Mouse (Mus musculus) small intestine, adult 2 months (tissue): Measurements from ENCODE around the gene Sptbn4. TPM values are rescaled to one million over a fixed set of nuclear protein-coding genes. Genes with fewer than 3 reads are reported as not detected.

Experiments used
- H3K27ac ChIP-seq: fragments of 200-500 bp; 2 replicates; pipeline ENCODE4 v1.5.1; 2012; ENCODE audit warnings: low read depth, low read length, control low read depth, inconsistent platforms; ENCODE audit not compliant: insufficient read depth
- H3K27me3 ChIP-seq: fragments of 200-500 bp; 2 replicates; pipeline ENCODE4 v1.6.1; 2012; ENCODE audit warnings: mild to moderate bottlenecking, moderate library complexity, low read length, inconsistent platforms; ENCODE audit not compliant: control insufficient read depth, insufficient read depth
- H3K36me3 ChIP-seq: fragments of 200-500 bp; 2 replicates; pipeline ENCODE4 v1.6.1; 2012; ENCODE audit warnings: mild to moderate bottlenecking, low read length, control low read depth, inconsistent platforms; ENCODE audit not compliant: control insufficient read depth, insufficient read depth
- H3K4me1 ChIP-seq: fragments of 200-500 bp; 2 replicates; pipeline ENCODE4 v1.6.1; 2012; ENCODE audit warnings: low read length, inconsistent platforms, mixed read lengths; ENCODE audit not compliant: control insufficient read depth, insufficient read depth, insufficient read length
- H3K4me3 ChIP-seq: fragments of 200-500 bp; 2 replicates; pipeline ENCODE4 v1.5.1; 2012; ENCODE audit warnings: low read depth, mild to moderate bottlenecking, control low read depth, inconsistent platforms, low read length, moderate library complexity
- CTCF ChIP-seq: fragments of 200-500 bp; IDR thresholded peaks from 2 replicates; pipeline ENCODE4 v1.5.1; 2012; ENCODE audit warnings: low read depth, mild to moderate bottlenecking, control low read depth, inconsistent platforms, low read length, moderate library complexity, mixed read lengths; ENCODE audit not compliant: insufficient replicate concordance, insufficient read length; ENCODE audit errors: extremely low read depth
- POLR2A ChIP-seq: fragments of 200-500 bp; IDR thresholded peaks from 2 replicates; pipeline ENCODE4 v1.6.1; 2012; ENCODE audit warnings: low read depth, mild to moderate bottlenecking, control low read depth, inconsistent platforms, low read length, moderate library complexity
- WGBS: fragments of 180-500 bp; shearing (Covaris S2); methylation state at CpG from one replicate; pipeline ENCODE4 v1.1.7; 2018; 5-methylcytosine and 5-hydroxymethylcytosine counted together
- polyA plus RNA-seq: library from polyadenylated mRNA; depleted of rRNA; stranded (reverse); fragments of >200 nt; gene quantifications from 2 replicates; pipeline ENCODE4 v1.2.3, GENCODE M21; 2012

Sptbn4 gene
- polyA plus RNA-seq, 1 experiment = 0.19 TPM

DNA sequence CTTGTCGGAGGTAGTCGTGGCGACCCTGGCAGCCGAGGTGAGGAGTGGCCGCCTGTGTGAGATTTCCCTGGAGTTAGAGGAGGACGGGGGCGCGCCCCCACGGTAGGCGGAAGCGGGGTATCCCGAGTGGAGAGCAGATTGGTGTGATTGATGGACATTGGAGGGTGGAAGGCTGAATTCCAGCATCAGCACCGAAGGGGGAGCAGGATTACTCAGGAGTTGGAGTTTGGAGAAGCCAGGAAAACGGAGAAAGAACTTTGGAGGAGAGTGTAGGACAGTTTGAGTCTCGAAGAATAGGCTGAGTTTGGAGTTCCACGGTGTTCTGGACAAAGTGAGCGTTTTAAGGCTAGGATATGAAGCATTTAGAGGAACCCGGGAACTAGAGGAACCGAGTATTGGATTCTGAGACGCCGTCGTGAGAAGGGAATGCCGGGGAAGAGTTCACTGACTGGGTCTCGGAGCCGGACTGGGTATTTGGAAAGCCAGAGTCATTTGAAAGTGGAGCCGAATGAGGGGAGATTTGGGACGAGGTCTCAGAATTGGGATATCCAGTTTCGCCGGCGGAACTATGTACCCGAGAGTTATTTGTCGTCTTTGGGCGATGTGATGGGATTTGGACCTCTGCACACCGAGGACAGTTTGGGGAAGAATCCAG, 26.5 kb upstream of the Sptbn4 start:
- Histone ChIP-seq H3K4me1 (peaks cover 17% of the 10 kb centered on the region), H3K27ac (peak overlapping the region; percentile 86), H3K4me3 (peak overlapping the region; percentile 76), H3K27me3 (no peaks in the 10 kb centered on the region), H3K36me3 (peaks cover 9% of the 10 kb centered on the region)
- TF ChIP-seq POLR2A (no peak), CTCF (no peak)
- WGBS = under 1% methylated on average over 34 of the region's 34 CpGs

DNA sequence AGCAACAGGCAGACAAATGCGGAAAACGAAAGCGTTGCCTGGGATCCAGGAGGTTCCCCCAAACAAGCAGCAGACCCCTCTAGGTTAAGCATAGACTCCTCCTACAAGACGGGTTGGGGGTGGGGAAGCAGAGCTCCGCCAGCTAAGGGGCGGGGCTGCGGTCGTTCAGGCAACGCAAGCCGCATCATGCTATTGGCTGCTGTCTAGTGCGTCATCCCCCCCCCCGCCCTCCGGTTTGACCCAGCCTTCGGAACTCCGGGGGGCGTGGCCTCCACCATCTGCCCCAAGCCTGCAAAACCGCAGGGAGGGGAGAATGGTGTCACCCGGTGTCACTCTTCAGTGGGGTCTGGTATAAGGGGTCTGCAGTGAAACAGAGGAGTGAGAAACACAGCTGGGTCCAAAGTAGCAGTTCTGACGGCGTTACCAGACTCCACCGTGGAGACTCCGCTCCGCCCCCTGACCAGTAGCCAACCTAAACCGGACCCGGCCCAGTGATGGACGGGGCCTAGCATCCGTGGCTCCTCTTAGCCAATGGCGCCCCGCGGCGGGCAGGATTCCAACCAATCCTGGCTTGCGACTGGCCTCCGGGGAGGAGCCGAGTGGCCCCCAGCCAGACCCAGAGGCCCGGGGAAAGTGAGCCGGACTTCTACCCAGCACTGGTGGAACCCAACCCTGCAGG, 25.8 kb upstream of the Sptbn4 start, which contains the start of gene Sertad3:
Sertad3 (plus strand) TSS at position 613 of the 679 bp plus-strand sequence.
- Histone ChIP-seq H3K27me3 (no peaks in the 10 kb centered on the region), H3K36me3 (peaks cover 9% of the 10 kb centered on the region), H3K4me3 (peak within 1 kb of the TSS; percentile 76), H3K27ac (peak within 1 kb of the TSS; percentile 86), H3K4me1 (peaks cover 10% of the 10 kb centered on the region)
- under 1% methylated on average over 36 of the region's 36 CpGs for WGBS
- no peak for TF ChIP-seq CTCF
- TF ChIP-seq POLR2A = peak; percentile 77

DNA sequence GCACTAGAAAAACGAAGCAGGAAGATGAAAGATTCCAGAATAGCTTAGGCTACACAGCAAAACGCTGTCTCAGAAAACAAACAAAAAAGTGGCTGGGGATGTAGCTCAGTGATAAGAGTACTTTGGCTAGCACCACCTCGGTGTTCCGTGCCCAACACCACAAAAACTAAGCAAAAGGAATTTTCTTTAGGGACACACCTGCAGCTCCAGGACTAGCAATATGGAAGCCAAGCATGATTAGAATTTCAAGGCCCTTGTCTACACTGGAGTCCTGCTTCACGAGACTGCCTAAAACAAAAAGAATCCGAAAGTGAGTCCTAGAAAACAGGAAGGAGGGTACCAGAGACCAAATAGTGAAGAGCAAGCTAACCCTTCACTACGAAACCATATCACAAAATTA, 25.1 kb upstream of the Sptbn4 start:
- WGBS = 4% methylated on average over 7 of the region's 7 CpGs
- H3K4me3 ChIP-seq = no peak overlapping the region
- H3K27me3 ChIP-seq = no peaks in the 10 kb centered on the region
- H3K36me3 ChIP-seq = peaks cover 9% of the 10 kb centered on the region
- peak overlapping the region; percentile 62 for H3K27ac ChIP-seq
- H3K4me1 ChIP-seq = peaks cover 7% of the 10 kb centered on the region
- TF ChIP-seq POLR2A (no peak), CTCF (no peak)

DNA sequence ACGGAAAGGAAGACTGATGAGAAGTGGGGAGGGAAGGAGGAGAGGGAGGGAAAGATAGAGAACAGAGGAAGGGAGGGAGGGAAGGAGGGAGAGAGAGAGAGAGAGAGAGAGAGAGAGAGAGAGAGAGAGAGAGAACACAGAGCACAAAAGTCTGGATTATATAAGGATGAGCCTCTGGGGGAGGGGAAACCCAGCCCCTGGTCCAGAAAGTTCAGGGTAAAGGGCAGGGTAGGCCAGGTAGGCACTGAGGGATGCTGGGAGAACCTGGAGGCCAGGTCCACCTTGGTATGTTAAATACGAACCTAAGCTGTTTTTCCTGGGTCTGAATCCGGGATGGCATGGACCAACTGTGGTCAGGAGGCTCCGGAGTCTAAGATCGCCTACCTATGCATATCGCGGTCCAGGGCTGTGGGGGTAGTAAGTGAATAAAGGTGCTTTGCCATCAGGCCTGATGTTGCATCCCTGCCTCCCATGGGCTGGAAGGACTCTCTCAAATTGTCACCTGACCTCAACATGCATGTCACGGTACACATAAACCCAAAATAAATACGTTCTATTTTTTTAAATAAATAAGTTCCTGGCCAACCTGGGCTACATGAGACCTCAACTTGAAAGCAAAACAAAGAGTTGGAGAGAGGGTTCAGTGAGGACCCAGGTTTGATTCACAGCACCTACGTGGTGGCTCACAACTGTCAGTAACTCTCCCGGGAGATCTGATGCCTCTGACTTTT, 24.1 kb upstream of the Sptbn4 start:
- H3K4me1 ChIP-seq = peaks cover 5% of the 10 kb centered on the region
- WGBS = 91% methylated on average over 11 of the region's 11 CpGs
- no peak overlapping the region for H3K4me3 ChIP-seq
- no peak overlapping the region for H3K27ac ChIP-seq
- no peaks in the 10 kb centered on the region for H3K27me3 ChIP-seq
- TF ChIP-seq CTCF = no peak
- H3K36me3 ChIP-seq = peaks cover 4% of the 10 kb centered on the region

DNA sequence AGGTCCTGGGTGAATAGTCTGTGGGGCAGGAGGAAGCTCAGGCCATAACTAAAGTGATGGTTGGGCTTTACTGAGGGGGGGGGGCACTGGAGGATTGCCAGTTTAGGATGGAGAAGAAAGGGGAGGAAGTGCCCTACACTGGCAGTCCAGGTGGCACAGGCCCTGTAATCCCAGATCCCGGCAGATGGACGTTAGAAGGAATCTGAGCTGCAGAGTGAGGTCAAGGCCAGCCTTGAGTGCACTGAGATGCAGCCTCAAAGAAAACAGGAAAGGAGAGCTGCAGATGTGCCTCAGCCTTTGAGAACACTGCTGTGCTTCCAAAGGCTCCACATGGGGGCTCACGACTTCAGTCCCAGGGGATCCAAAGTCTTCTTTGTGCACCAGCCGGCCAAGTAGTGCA, 20.2 kb upstream of the Sptbn4 start:
- 55% methylated on average over 4 of the region's 4 CpGs for WGBS
- Histone ChIP-seq H3K27ac (no peak overlapping the region), H3K4me3 (no peak overlapping the region), H3K36me3 (peaks cover 4% of the 10 kb centered on the region), H3K27me3 (no peaks in the 10 kb centered on the region), H3K4me1 (peaks cover 1% of the 10 kb centered on the region; the same call in 1 of the 2 replicates)
- TF ChIP-seq CTCF (no peak), POLR2A (no peak)

DNA sequence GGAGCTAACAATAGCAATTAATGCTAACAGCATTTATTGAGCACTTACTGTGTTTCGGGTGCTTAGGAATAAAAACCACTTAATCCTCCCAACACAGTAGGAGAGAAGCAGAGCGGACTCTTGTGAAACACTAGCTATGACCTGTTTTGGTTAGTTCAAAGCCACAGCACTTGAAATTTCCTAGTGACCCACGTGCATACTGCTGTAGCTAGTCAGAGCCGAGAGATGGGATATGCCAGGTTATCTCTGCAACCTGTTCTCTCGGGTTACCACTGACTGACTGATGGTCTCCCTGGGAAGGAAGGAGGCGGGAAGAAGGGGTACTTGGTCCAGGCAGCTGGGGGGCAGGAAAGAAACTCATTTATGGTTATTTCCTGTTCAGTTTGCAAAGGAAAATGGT, 13.0 kb upstream of the Sptbn4 start:
- TF ChIP-seq POLR2A = no peak
- no peak for TF ChIP-seq CTCF
- Histone ChIP-seq H3K27me3 (no peaks in the 10 kb centered on the region), H3K4me3 (no peak overlapping the region), H3K36me3 (no peaks in the 10 kb centered on the region; the same call in 1 of the 2 replicates), H3K27ac (no peak overlapping the region), H3K4me1 (no peaks in the 10 kb centered on the region)
- WGBS = 77% methylated on average over 6 of the region's 6 CpGs

DNA sequence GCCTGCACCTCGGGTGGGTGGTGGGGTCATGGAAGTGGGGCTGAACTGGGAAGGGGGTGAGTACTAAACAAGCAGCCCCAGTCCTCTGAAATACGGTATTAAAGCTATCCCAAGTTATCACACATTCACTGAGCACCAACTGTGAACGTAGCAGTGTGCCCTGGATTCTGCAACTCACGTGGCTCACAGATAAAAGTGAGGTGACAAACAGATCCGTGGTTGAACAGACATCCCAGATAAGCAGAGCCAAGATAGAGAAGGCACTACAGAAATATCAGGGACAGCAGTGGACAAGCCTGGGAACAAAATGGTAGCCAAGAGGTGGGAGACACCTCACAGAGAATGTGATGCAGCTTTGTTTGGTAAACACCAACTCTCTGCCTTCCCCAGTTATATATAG, 12.2 kb upstream of the Sptbn4 start:
- TF ChIP-seq POLR2A = no peak
- TF ChIP-seq CTCF = no peak
- 86% methylated on average over 5 of the region's 5 CpGs for WGBS
- Histone ChIP-seq H3K27me3 (no peaks in the 10 kb centered on the region), H3K27ac (no peak overlapping the region), H3K36me3 (no peaks in the 10 kb centered on the region; the same call in 1 of the 2 replicates), H3K4me1 (no peaks in the 10 kb centered on the region), H3K4me3 (no peak overlapping the region)
